ENCODE assay signal across 8 mouse cellular contexts in genomic region chr12:91384281-91385017, GRCm38 (mm10). TPM values are rescaled to one million over a fixed set of nuclear protein-coding genes. Genes with fewer than 3 reads are reported as not detected.
A peak's percentile ranks its signal among the peaks of the same experiment; 100 is the strongest.
DNase-seq lines count a peak whose midpoint lies in the region; ATAC-seq and TF ChIP-seq lines count a peak whose summit lies in the region.

TSS of gene Cep128 (minus strand) at chr12:91384409.
TSS of gene Tshr (plus strand) at chr12:91384563.

- WGBS in heart, embryonic 12.5 days, result 1% methylated on average over 27 of the region's 27 CpGs
- 1% methylated on average over 27 of the region's 27 CpGs for WGBS in kidney, postnatal 0 days
- WGBS in liver, embryonic 11.5 days, result 1% methylated on average over 27 of the region's 27 CpGs
- 2% methylated on average over 27 of the region's 27 CpGs for WGBS in stomach, embryonic 14.5 days

- H3K9ac ChIP-seq in heart, embryonic 12.5 days, result peak within 1 kb of the TSS; percentile 74
- peak within 1 kb of the TSS; percentile 54 for H3K9ac ChIP-seq in kidney, postnatal 0 days (ENCODE audit: low read depth, low read length)
- H3K9ac ChIP-seq in liver, embryonic 11.5 days (ENCODE audit: low read depth, low read length), result peak within 1 kb of the TSS; percentile 85
- H3K9ac ChIP-seq in stomach, embryonic 14.5 days (replicated peaks; ENCODE audit: low read depth, low read length), result peak within 1 kb of the TSS; percentile 38

- peak; percentile 94 for DNase-seq in CD4-positive helper T cell, adult 2 months (ENCODE audit: low read depth, low spot score)
- DNase-seq in brain, embryonic 18.5 days (ENCODE audit: low read depth, low spot score), result peak; percentile 88
- peak; percentile 99 for DNase-seq in kidney, postnatal 0 days (ENCODE audit: low spot score)
- peak; percentile 91 for DNase-seq in liver, embryonic 11.5 days (ENCODE audit: low spot score)
- peak; percentile 92 for DNase-seq in naive thymus-derived CD4-positive, alpha-beta T cell, adult 2 months (ENCODE audit: low read depth)

- ATAC-seq in erythroid progenitor cell, adult 5-6 weeks (replicated peaks; ENCODE audit: low FRiP score, poor library complexity, severe bottlenecking), result peak; percentile 96
- peak; percentile 100 for ATAC-seq in heart, embryonic 12.5 days (ENCODE audit: insufficient number of reproducible peaks, low FRiP score)
- ATAC-seq in kidney, postnatal 0 days (replicated peaks; ENCODE audit: low FRiP score, low read depth), result peak; percentile 100
- ATAC-seq in liver, embryonic 11.5 days (replicated peaks; ENCODE audit: low FRiP score), result peak; percentile 100
- peak; percentile 100 for ATAC-seq in stomach, embryonic 14.5 days (ENCODE audit: insufficient number of reproducible peaks, insufficient read depth, low FRiP score, low read depth)

- H3K36me3 ChIP-seq in heart, embryonic 12.5 days, result no peaks in the 10 kb centered on the region
- no peaks in the 10 kb centered on the region for H3K36me3 ChIP-seq in kidney, postnatal 0 days (ENCODE audit: insufficient read depth, low read length)
- peaks cover 2% of the 10 kb centered on the region; the same call in 1 of the 2 replicates for H3K36me3 ChIP-seq in liver, embryonic 11.5 days (ENCODE audit: control insufficient read depth, insufficient read depth, low read length)
- H3K36me3 ChIP-seq in stomach, embryonic 14.5 days (ENCODE audit: control insufficient read depth, insufficient read depth, low read length), result no peaks in the 10 kb centered on the region

- no peaks in the 10 kb centered on the region for H3K9me3 ChIP-seq in heart, embryonic 12.5 days (replicated peaks)
- H3K9me3 ChIP-seq in kidney, postnatal 0 days (replicated peaks; ENCODE audit: low read length), result no peaks in the 10 kb centered on the region
- no peaks in the 10 kb centered on the region for H3K9me3 ChIP-seq in liver, embryonic 11.5 days (ENCODE audit: control insufficient read depth, low read length)
- H3K9me3 ChIP-seq in stomach, embryonic 14.5 days (ENCODE audit: control insufficient read depth, low read depth, low read length), result no peaks in the 10 kb centered on the region

- H3K27me3 ChIP-seq in heart, embryonic 12.5 days (replicated peaks), result no peaks in the 10 kb centered on the region
- H3K27me3 ChIP-seq in kidney, postnatal 0 days (ENCODE audit: insufficient read depth, low read length), result no peaks in the 10 kb centered on the region
- no peaks in the 10 kb centered on the region for H3K27me3 ChIP-seq in liver, embryonic 11.5 days (replicated peaks; ENCODE audit: control insufficient read depth, insufficient read depth, low read length)
- no peaks in the 10 kb centered on the region for H3K27me3 ChIP-seq in stomach, embryonic 14.5 days (ENCODE audit: control insufficient read depth, insufficient read depth, low read length)

- H3K4me2 ChIP-seq in heart, embryonic 12.5 days, result peak within 1 kb of the TSS; percentile 93
- H3K4me2 ChIP-seq in kidney, postnatal 0 days (ENCODE audit: low read length), result peak within 1 kb of the TSS; percentile 91
- H3K4me2 ChIP-seq in liver, embryonic 11.5 days, result peak within 1 kb of the TSS; percentile 83
- peak within 1 kb of the TSS; percentile 86 for H3K4me2 ChIP-seq in stomach, embryonic 14.5 days (replicated peaks; ENCODE audit: low read depth, low read length)

- H3K4me3 ChIP-seq in heart, embryonic 12.5 days, result peak within 1 kb of the TSS; percentile 82
- peak within 1 kb of the TSS; percentile 55 for H3K4me3 ChIP-seq in kidney, postnatal 0 days (replicated peaks; ENCODE audit: low read depth, low read length)
- H3K4me3 ChIP-seq in liver, embryonic 11.5 days (ENCODE audit: low read depth, low read length), result peak within 1 kb of the TSS; percentile 83
- peak within 1 kb of the TSS; percentile 70 for H3K4me3 ChIP-seq in stomach, embryonic 14.5 days (ENCODE audit: low read depth, low read length)

- H3K27ac ChIP-seq in heart, embryonic 12.5 days (ENCODE audit: poor library complexity, severe bottlenecking), result no peak within 1 kb of the TSS
- H3K27ac ChIP-seq in kidney, postnatal 0 days, result no peak within 1 kb of the TSS
- H3K27ac ChIP-seq in liver, embryonic 11.5 days (ENCODE audit: low read depth, low read length), result peak within 1 kb of the TSS; percentile 62
- H3K27ac ChIP-seq in stomach, embryonic 14.5 days (ENCODE audit: low read length), result no peak within 1 kb of the TSS

- H3K4me1 ChIP-seq in heart, embryonic 12.5 days (replicated peaks), result 0 out of 2 replicates have a peak, but pooled peaks cover 5% of the 10 kb centered on the region
- H3K4me1 ChIP-seq in kidney, postnatal 0 days (replicated peaks; ENCODE audit: insufficient read depth, low read length), result no peaks in the 10 kb centered on the region
- peaks cover 3% of the 10 kb centered on the region; the same call in 1 of the 2 replicates for H3K4me1 ChIP-seq in liver, embryonic 11.5 days (replicated peaks; ENCODE audit: control insufficient read depth, insufficient read depth, low read length)
- no peaks in the 10 kb centered on the region for H3K4me1 ChIP-seq in stomach, embryonic 14.5 days (ENCODE audit: control insufficient read depth, insufficient read depth, low read length)

- TF ChIP-seq CTCF in kidney, postnatal 0 days (IDR thresholded peaks at IDR 0.05; ENCODE audit: low read depth), result no peak

RNA-seq across cellular contexts. Expression of gene Cep128, which starts in this region (rescaled TPM):
- total RNA-seq in erythroid progenitor cell, adult 5-6 weeks (2015; ENCODE audit: low replicate concordance), result 98.5 and 105 TPM in 2 replicates
- 132 and 168 TPM in 2 replicates for total RNA-seq in erythroid progenitor cell, adult 5-6 weeks (2017; ENCODE audit: low replicate concordance)
- polyA plus RNA-seq in heart, embryonic 12.5 days (2016; fragmentation: Nextera tagmentation; extraction: Ambion mirVana), result 6.1 and 6.8 TPM in 2 replicates
- polyA plus RNA-seq in kidney, postnatal 0 days (2015; fragmentation: Nextera tagmentation; extraction: Ambion mirVana), result 2.9 and 4.4 TPM in 2 replicates
- 14.5 and 18.5 TPM in 2 replicates for polyA plus RNA-seq in liver, embryonic 11.5 days (2014; fragmentation: Nextera tagmentation; extraction: Ambion mirVana)
- polyA plus RNA-seq in stomach, embryonic 14.5 days (2014; fragmentation: Nextera tagmentation; extraction: Ambion mirVana), result 8.4 and 10.2 TPM in 2 replicates

RNA-seq across cellular contexts. Expression of gene Tshr, which starts in this region (rescaled TPM):
- 1.1 TPM in 1 of 2 replicates, not detected in the other for total RNA-seq in erythroid progenitor cell, adult 5-6 weeks (2015; ENCODE audit: low replicate concordance)
- not detected in 2 replicates for total RNA-seq in erythroid progenitor cell, adult 5-6 weeks (2017; ENCODE audit: low replicate concordance)
- 0.08 TPM in 1 of 2 replicates, not detected in the other for polyA plus RNA-seq in heart, embryonic 12.5 days (2016; fragmentation: Nextera tagmentation; extraction: Ambion mirVana)
- 1.6 TPM in 2 replicates for polyA plus RNA-seq in kidney, postnatal 0 days (2015; fragmentation: Nextera tagmentation; extraction: Ambion mirVana)
- polyA plus RNA-seq in liver, embryonic 11.5 days (2014; fragmentation: Nextera tagmentation; extraction: Ambion mirVana), result 0.04 and 0.13 TPM in 2 replicates
- 0.18 and 0.56 TPM in 2 replicates for polyA plus RNA-seq in stomach, embryonic 14.5 days (2014; fragmentation: Nextera tagmentation; extraction: Ambion mirVana)
